Mouse (Mus musculus) A20 (cell line): Measurements from ENCODE around the gene Gm14434.
"Not testable (repeated sequence)": the region's sequence is repeated elsewhere in the genome, so short reads cannot be mapped to it uniquely, and the experiment has no call there.

Experiments
- DNase-seq: peaks from one replicate; pipeline ENCODE4 v3.0.0-alpha.2; 2011; ENCODE audit warnings: low read depth, low spot score

The Gm14434 gene

GRCm38 (mm10) chr2:176486683-176487082, at the start of gene Gm14434:
Gene Gm14434 (minus strand): TSS chr2:176486783.
- DNase-seq = not testable (repeated sequence)

- DNase-seq = not testable (repeated sequence)
Observed at GRCm38 (mm10) chr2:176520756-176521155, 34.2 kb upstream of the Gm14434 start, which contains the start of gene Zfp967. Gene Zfp967 (plus strand): TSS chr2:176521056.

GRCm38 (mm10) chr2:176423294-176423693, 63.3 kb downstream of the Gm14434 start, which contains the start of gene Gm14435:
Gene Gm14435 (plus strand): TSS chr2:176423594.
- not testable (repeated sequence) for DNase-seq
